Mouse (Mus musculus) brain, embryonic 18.5 days (tissue): Measurements from ENCODE around the gene Washc1.
"Not testable (repeated sequence)": the region's sequence is repeated elsewhere in the genome, so short reads cannot be mapped to it uniquely, and the experiment has no call there.

ENCODE experiments used
- DNase-seq: peaks from one replicate; pipeline ENCODE4 v3.0.0-alpha.2; 2012; ENCODE audit warnings: low read depth, low spot score

The Washc1 gene

GRCm38 (mm10) chr17:66112166-66112565 lies 821 bp downstream of the Washc1 start:
- DNase-seq = no peak

DNA sequence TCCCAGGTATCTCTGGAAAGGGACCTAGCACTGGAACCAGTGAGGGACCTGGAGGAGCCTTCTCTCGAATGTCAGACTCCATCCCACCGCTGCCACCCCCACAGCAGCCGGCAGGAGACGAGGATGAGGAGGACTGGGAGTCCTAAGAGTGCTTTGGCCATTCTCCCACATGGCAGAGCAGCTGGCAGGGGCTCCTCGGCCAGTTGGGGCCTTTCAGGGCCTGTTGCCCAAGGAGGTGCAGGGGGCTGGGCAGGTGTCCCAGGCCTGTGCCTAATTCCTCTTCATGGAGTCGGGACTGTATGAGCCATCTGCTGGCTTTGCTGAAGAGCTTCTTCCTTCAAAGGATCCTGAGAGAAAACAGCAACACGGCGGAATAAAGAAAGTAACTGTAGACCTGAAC lies 7.6 kb downstream of the Washc1 start:
- no peak for DNase-seq

DNA sequence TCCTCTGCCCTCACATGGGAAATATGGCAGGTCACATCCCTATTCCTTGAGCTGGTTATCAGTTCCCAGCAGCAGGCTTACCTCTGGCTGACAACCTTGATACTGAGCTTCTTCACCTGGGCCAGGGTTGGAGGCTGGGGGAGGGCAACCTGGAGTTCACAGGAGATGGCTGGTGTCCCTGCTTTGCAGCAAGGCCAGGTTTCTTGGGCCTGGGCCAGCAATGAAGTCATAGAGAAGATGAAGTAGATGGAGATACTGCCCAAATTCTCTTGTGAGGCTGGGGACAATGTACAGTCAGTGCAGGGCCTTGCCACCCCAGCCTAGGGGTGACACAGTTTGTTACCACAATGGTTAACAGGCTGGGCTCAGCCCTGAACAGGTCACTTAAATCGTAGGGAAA lies 9.4 kb downstream of the Washc1 start:
- no peak for DNase-seq

- DNase-seq = peak; percentile 72
Observed at GRCm38 (mm10) chr17:66123066-66123815, 11.9 kb downstream of the Washc1 start, which contains the start of gene Ddx11. Gene Ddx11, plus strand, starts transcription at chr17:66123520.

DNA sequence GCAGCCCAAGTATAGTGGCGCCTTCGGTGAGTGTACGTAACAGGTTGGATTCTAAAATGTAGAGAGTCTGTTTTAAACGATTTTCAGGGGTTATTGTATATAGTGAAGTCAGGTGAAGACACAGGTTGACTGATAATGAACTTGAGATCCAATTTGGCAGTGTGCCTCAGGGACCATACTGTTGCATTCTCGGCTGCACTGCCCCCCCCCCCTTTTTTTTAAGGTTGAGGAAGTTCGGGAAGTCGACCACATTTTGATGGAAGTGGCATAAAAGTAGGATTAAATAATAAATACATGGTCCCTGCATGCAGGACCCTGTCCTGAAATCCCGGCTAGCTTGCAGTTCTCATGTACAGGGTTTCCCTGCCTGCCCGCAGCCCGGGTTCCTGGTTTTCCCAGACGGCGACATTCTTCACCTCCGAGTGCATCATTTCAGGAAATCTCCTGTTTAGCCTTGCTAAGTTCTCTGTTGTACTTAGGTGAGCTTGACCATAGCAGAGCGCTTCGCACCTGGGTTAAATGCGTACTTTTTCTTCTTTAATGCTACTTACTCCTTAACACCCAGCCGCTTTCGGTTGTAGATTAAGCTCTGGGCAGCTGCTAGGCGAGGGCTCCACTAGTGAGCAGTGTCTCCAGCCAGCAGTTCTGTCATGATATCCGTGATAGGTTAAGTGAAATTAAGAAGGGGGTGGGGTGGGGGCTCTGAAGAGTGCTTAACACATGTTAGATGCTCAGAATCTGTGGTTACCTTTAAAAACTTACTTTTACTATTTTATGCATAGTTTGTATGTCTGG lies 12.7 kb downstream of the Washc1 start:
- DNase-seq = no peak

DNA sequence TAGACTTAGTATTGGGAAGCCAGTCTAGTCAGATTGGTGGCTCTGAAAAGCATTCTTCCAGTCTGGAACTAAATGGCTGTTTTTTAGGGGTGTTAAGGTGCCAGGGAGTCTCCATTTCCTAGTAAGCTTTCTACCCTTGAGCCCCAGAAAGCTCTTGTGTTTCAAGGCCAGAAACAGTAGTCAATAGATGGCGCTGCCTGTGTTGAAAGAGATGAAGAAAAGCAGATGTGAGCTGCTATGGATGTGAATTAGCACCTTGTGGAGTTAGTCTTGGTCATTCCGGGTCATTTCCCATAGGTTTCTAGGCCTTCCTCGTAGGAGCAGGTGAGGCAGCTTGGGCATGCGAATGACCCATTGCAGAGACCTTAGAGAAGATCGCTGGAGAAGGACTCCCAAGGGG lies 13.9 kb downstream of the Washc1 start:
- DNase-seq = no peak

DNA sequence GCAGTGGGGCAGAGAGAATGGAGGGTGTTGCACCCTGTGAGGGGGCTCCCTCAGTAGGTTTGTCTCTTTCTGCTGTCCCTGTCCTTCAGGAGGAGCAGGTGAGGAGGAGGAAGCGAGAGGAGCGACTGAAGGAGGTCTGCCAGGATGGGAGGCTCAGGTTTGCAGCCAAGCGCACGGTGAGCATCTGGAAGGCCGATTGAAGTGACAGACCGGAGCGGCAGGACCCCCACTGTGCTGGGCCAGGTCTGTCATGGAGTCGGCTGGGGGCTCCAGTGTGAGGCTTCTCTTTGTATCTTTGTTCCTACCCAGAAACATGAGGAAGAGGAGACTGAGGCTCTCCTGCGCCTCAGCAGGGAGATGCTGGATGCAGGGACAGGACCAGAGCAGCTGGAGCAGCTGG lies 19.0 kb downstream of the Washc1 start:
- no peak for DNase-seq

- no peak for DNase-seq
Observed at GRCm38 (mm10) chr17:66131212-66131611, 19.9 kb downstream of the Washc1 start.

DNA sequence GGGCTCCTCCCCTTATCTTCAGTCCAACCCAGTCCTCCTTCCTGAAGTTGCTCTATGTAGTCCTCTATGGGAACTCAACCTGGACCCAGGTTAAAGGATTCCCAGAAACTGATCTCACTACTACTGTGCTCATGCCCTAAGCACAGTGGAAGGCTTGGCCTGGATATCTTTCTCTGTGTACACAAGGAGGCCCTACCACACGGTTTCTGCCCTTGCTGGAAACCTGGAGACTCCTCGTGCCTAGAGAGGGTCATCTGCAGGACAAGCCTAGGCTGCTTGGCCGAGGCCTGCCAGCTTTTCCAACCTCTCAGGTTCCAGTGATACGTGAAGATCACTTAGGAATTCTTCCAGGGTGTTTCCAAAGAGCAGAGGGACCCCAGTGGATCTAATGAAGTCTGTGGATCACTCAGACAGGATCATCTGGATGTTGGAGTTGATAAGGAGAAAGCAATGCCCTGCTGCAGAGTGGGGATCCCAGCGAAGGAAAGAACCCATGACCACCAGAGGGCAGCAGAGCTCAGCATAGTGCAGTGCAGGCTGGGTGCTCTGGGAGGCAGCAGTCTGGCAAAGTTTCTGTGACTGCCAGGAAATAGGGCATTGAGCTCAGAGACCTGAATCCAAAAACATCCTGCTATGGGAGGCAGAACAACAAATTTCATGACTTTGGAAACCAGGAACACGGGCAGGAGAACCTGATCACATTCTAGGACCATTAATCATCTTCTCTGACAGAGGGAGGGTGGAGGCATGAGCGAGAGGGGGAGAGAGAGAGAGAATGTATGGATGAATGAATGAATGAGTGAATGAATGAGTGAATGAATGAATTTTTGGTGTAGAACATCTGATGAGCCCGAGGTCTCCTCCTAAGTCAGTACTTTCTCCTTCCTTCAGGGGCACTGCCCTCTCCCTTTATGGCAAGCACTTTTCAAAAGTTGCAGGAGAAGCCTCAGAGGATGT lies 41.6 kb downstream of the Washc1 start:
- not testable (repeated sequence) for DNase-seq

GRCm38 (mm10) chr17:66153735-66154423 lies 42.5 kb downstream of the Washc1 start:
- DNase-seq = not testable (repeated sequence)

GRCm38 (mm10) chr17:66154876-66155275 lies 43.5 kb downstream of the Washc1 start:
- DNase-seq = no peak

GRCm38 (mm10) chr17:66158271-66158670 lies 46.9 kb downstream of the Washc1 start:
- DNase-seq = no peak

DNA sequence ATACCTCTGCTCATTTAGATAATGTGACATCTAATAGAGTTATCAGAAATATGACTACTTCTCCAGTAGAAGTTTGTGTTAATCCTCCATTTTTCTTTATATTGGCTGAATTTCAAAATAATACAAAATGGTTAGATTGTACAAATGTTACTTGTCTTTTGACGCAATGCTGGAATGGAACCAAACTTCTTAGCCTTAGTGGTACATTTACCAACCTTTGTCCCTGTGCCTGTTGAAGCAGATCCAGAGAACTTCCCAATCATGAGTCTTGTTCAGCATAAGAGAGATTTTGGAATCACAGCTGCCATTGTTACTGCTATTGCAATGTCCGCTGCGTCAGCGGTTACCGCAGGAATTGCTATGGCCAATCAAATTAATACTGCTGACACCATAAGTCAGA lies 55.8 kb downstream of the Washc1 start:
- not testable (repeated sequence) for DNase-seq
